Mouse (Mus musculus) forebrain, postnatal 0 days (tissue): ENCODE measurements around the gene Krtap3-1. TPM values are rescaled to one million over a fixed set of nuclear protein-coding genes. Genes with fewer than 3 reads are reported as not detected.

ENCODE experiments used
- ATAC-seq: fragments of 200-750 bp; cut with Nextera tagmentation; 2 replicates; pipeline ENCODE4 v1.8.0; 2017; ENCODE audit warnings: mild to moderate bottlenecking, moderate library complexity
- DNase-seq: peaks from one replicate; pipeline ENCODE4 v3.0.0-alpha.2; 2015
- H3K27ac ChIP-seq: fragments of 300-500 bp; sonication (generic); 2 replicates; pipeline ENCODE4 v1.5.1; 2014; ENCODE audit warnings: low read depth, mild to moderate bottlenecking, antibody characterized with exemption, low read length, moderate library complexity, mixed read lengths
- H3K27me3 ChIP-seq: fragments of 300-500 bp; sonication (generic); 2 replicates; pipeline ENCODE4 v1.6.1; 2014; ENCODE audit warnings: mild to moderate bottlenecking, low read length, mixed read lengths; ENCODE audit not compliant: insufficient read depth
- H3K36me3 ChIP-seq: fragments of 300-500 bp; sonication (generic); 2 replicates; pipeline ENCODE4 v1.6.1; 2014; ENCODE audit warnings: mild to moderate bottlenecking, moderate library complexity; ENCODE audit not compliant: insufficient read depth
- H3K4me1 ChIP-seq: fragments of 300-500 bp; sonication (generic); 2 replicates; pipeline ENCODE4 v1.6.1; 2014; ENCODE audit warnings: antibody characterized with exemption; ENCODE audit not compliant: insufficient read depth
- H3K4me2 ChIP-seq: fragments of 300-500 bp; sonication (generic); 2 replicates; pipeline ENCODE4 v1.6.1; 2014; ENCODE audit warnings: low read depth, mild to moderate bottlenecking, moderate library complexity
- H3K4me3 ChIP-seq: fragments of 300-500 bp; sonication (generic); 2 replicates; pipeline ENCODE4 v1.5.1; 2014; ENCODE audit warnings: low read depth, low read length, mixed read lengths
- H3K9ac ChIP-seq: fragments of 300-500 bp; sonication (generic); 2 replicates; pipeline ENCODE4 v1.6.1; 2014; ENCODE audit warnings: mild to moderate bottlenecking
- H3K9me3 ChIP-seq: fragments of 300-500 bp; sonication (generic); 2 replicates; pipeline ENCODE4 v1.6.1; 2016; ENCODE audit warnings: low read length
- CTCF ChIP-seq: sonication (generic); IDR thresholded peaks from 2 replicates; pipeline ENCODE4 v1.5.1; 2016; ENCODE audit warnings: antibody characterized with exemption, control low read depth, low read depth
- WGBS: fragments of 180-500 bp; shearing (Covaris S2); extraction: QIAGEN DNeasy Blood & Tissue Kit; methylation state at CpG from one replicate; pipeline ENCODE4 v1.1.7; 2014; 5-methylcytosine and 5-hydroxymethylcytosine counted together
- polyA plus RNA-seq: library from polyadenylated mRNA; unstranded; fragments of >200 nt; fragmentation: Nextera tagmentation; extraction: Ambion mirVana; gene quantifications from 2 replicates; pipeline ENCODE4 v1.2.1, GENCODE M21; 2015
- total RNA-seq: library from RNA; depleted of rRNA; stranded (reverse); fragments of >200 nt; gene quantifications from 2 replicates; pipeline ENCODE4 v1.2.3, GENCODE M21; 2014; rRNA removed

The Krtap3-1 gene
- total and polyA plus RNA-seq, 2 experiments from 2014 or later: not detected

DNA sequence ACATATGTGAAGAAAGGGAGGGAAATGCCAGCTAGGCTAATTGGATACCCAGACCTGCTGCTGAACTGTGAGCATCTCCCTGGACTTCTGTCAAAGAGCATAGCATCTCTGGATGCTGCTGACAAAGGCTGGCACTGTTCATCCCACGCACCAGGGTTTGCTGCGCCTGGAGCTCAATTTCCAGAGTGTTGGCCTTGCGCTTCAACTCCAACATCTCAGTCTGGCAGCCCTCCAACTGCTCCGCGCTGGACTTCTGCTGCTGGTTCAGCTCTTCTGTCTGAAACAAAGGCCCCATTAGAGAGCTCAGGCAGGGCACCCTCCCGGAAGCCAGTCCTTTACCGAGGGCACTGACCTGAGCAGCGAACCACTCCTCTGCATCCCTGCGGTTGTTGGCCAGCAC, 26.7 kb downstream of the Krtap3-1 start:
- Histone ChIP-seq H3K9ac (no peak overlapping the region), H3K4me1 (no peaks in the 10 kb centered on the region), H3K27me3 (no peaks in the 10 kb centered on the region), H3K27ac (no peak overlapping the region), H3K4me2 (no peak overlapping the region), H3K4me3 (no peak overlapping the region), H3K9me3 (no peaks in the 10 kb centered on the region), H3K36me3 (no peaks in the 10 kb centered on the region)
- peak; percentile 22 for DNase-seq
- no peak for TF ChIP-seq CTCF
- 27% methylated on average over 9 of the region's 9 CpGs for WGBS
- ATAC-seq: peak; percentile 45; the same call in 1 of the 2 replicates

GRCm38 (mm10) chr11:99521288-99521860, 45.1 kb downstream of the Krtap3-1 start, which contains the start of gene Krt39:
Krt39 (minus strand) TSS chr11:99521338.
- Histone ChIP-seq H3K27me3 (no peaks in the 10 kb centered on the region), H3K9me3 (no peaks in the 10 kb centered on the region), H3K4me3 (no peak within 1 kb of the TSS), H3K4me2 (no peak within 1 kb of the TSS), H3K27ac (no peak within 1 kb of the TSS), H3K4me1 (no peaks in the 10 kb centered on the region), H3K9ac (no peak within 1 kb of the TSS), H3K36me3 (no peaks in the 10 kb centered on the region)
- TF ChIP-seq CTCF: no peak
- DNase-seq: no peak
- no peak for ATAC-seq
- WGBS: 88% methylated on average over 13 of the region's 13 CpGs

Other genes starting within 250 kb of the Krtap3-1 start
Only the 30 nearest of the 37 such genes appear.
- 0.23 TPM in 1 of 2 replicates, not detected in the other for gene Krt27, start 215.5 kb downstream of the Krtap3-1 start, total RNA-seq
- gene Krt27, start 215.5 kb downstream of the Krtap3-1 start, polyA plus RNA-seq: 0.10 TPM in 1 of 2 replicates, not detected in the other
- gene Krt28, start 191.7 kb downstream of the Krtap3-1 start, total RNA-seq: 0.15 and 0.19 TPM in 2 replicates
- 0.24 and 0.48 TPM in 2 replicates for gene Krt28, start 191.7 kb downstream of the Krtap3-1 start, polyA plus RNA-seq
- 4.0 and 7.1 TPM in 2 replicates for gene Krt10, start 177.3 kb downstream of the Krtap3-1 start, total RNA-seq
- 36.3 and 43.3 TPM in 2 replicates for gene Krt10, start 177.3 kb downstream of the Krtap3-1 start, polyA plus RNA-seq
- 0.14 and 1.6 TPM in 2 replicates for gene Krt12, start 144.4 kb downstream of the Krtap3-1 start, total RNA-seq
- 1.3 and 2.0 TPM in 2 replicates for gene Krt12, start 144.4 kb downstream of the Krtap3-1 start, polyA plus RNA-seq
- not detected in 2 replicates for gene Krt20, start 128.5 kb downstream of the Krtap3-1 start, total RNA-seq
- gene Krt20, start 128.5 kb downstream of the Krtap3-1 start, polyA plus RNA-seq: 0.09 and 0.10 TPM in 2 replicates
- 0.08 TPM in 1 of 2 replicates, not detected in the other for gene Krt23, start 73.5 kb downstream of the Krtap3-1 start, total RNA-seq
- 0.20 and 0.53 TPM in 2 replicates for gene Krt23, start 73.5 kb downstream of the Krtap3-1 start, polyA plus RNA-seq
- not detected in 2 replicates for gene Krt39, start 45.3 kb downstream of the Krtap3-1 start, total RNA-seq
- not detected in 2 replicates for gene Krt39, start 45.3 kb downstream of the Krtap3-1 start, polyA plus RNA-seq
- not detected in 2 replicates for gene Krt40, start 23.5 kb downstream of the Krtap3-1 start, total RNA-seq
- gene Krt40, start 23.5 kb downstream of the Krtap3-1 start, polyA plus RNA-seq: not detected in 2 replicates
- not detected in 2 replicates for gene Krtap3-3, start 15.8 kb downstream of the Krtap3-1 start, total RNA-seq
- gene Krtap3-3, start 15.8 kb downstream of the Krtap3-1 start, polyA plus RNA-seq: not detected in 2 replicates
- not detected in 2 replicates for gene Krtap3-2, start 9.8 kb downstream of the Krtap3-1 start, total RNA-seq
- not detected in 2 replicates for gene Krtap3-2, start 9.8 kb downstream of the Krtap3-1 start, polyA plus RNA-seq
- gene Gm11939, start 7.2 kb downstream of the Krtap3-1 start, total RNA-seq: not detected in 2 replicates
- not detected in 2 replicates for gene Gm11939, start 7.2 kb downstream of the Krtap3-1 start, polyA plus RNA-seq
- gene Krtap1-5, start 14.4 kb upstream of the Krtap3-1 start, total RNA-seq: not detected in 2 replicates
- gene Krtap1-5, start 14.4 kb upstream of the Krtap3-1 start, polyA plus RNA-seq: not detected in 2 replicates
- gene Krtap1-4, start 17.0 kb upstream of the Krtap3-1 start, total RNA-seq: not detected in 2 replicates
- not detected in 2 replicates for gene Krtap1-4, start 17.0 kb upstream of the Krtap3-1 start, polyA plus RNA-seq
- gene Krtap1-3, start 24.7 kb upstream of the Krtap3-1 start, total RNA-seq: not detected in 2 replicates
- not detected in 2 replicates for gene Krtap1-3, start 24.7 kb upstream of the Krtap3-1 start, polyA plus RNA-seq
- gene Krtap9-3, start 31.5 kb upstream of the Krtap3-1 start, total RNA-seq: not detected in 2 replicates
- gene Krtap9-3, start 31.5 kb upstream of the Krtap3-1 start, polyA plus RNA-seq: not detected in 2 replicates
- not detected in 2 replicates for gene Gm11938, start 36.7 kb upstream of the Krtap3-1 start, total RNA-seq
- not detected in 2 replicates for gene Gm11938, start 36.7 kb upstream of the Krtap3-1 start, polyA plus RNA-seq
- not detected in 2 replicates for gene Gm11937, start 43.6 kb upstream of the Krtap3-1 start, total RNA-seq
- not detected in 2 replicates for gene Gm11937, start 43.6 kb upstream of the Krtap3-1 start, polyA plus RNA-seq
- gene Krtap2-4, start 48.2 kb upstream of the Krtap3-1 start, total RNA-seq: not detected in 2 replicates
- not detected in 2 replicates for gene Krtap2-4, start 48.2 kb upstream of the Krtap3-1 start, polyA plus RNA-seq
- gene Gm11562, start 53.8 kb upstream of the Krtap3-1 start, total RNA-seq: not detected in 2 replicates
- not detected in 2 replicates for gene Gm11562, start 53.8 kb upstream of the Krtap3-1 start, polyA plus RNA-seq
- not detected in 2 replicates for gene Krtap4-1, start 61.6 kb upstream of the Krtap3-1 start, total RNA-seq
- not detected in 2 replicates for gene Krtap4-1, start 61.6 kb upstream of the Krtap3-1 start, polyA plus RNA-seq
- gene Krtap4-2, start 68.5 kb upstream of the Krtap3-1 start, total RNA-seq: not detected in 2 replicates
- not detected in 2 replicates for gene Krtap4-2, start 68.5 kb upstream of the Krtap3-1 start, polyA plus RNA-seq
- gene Krtap4-7, start 77.5 kb upstream of the Krtap3-1 start, total RNA-seq: not detected in 2 replicates
- not detected in 2 replicates for gene Krtap4-7, start 77.5 kb upstream of the Krtap3-1 start, polyA plus RNA-seq
- not detected in 2 replicates for gene Gm11555, start 83.6 kb upstream of the Krtap3-1 start, total RNA-seq
- not detected in 2 replicates for gene Gm11555, start 83.6 kb upstream of the Krtap3-1 start, polyA plus RNA-seq
- not detected in 2 replicates for gene Gm11563, start 92.3 kb upstream of the Krtap3-1 start, total RNA-seq
- gene Gm11563, start 92.3 kb upstream of the Krtap3-1 start, polyA plus RNA-seq: not detected in 2 replicates
- gene Krtap4-6, start 99.3 kb upstream of the Krtap3-1 start, total RNA-seq: not detected in 2 replicates
- gene Krtap4-6, start 99.3 kb upstream of the Krtap3-1 start, polyA plus RNA-seq: not detected in 2 replicates
- gene Gm14190, start 124.1 kb upstream of the Krtap3-1 start, total RNA-seq: not detected in 2 replicates
- gene Gm14190, start 124.1 kb upstream of the Krtap3-1 start, polyA plus RNA-seq: not detected in 2 replicates
- not detected in 2 replicates for gene Gm14180, start 167.7 kb upstream of the Krtap3-1 start, total RNA-seq
- gene Gm14180, start 167.7 kb upstream of the Krtap3-1 start, polyA plus RNA-seq: not detected in 2 replicates
- gene Gm11595, start 206.3 kb upstream of the Krtap3-1 start, total RNA-seq: not detected in 2 replicates
- gene Gm11595, start 206.3 kb upstream of the Krtap3-1 start, polyA plus RNA-seq: not detected in 2 replicates
- not detected in 2 replicates for gene Krtap4-8, start 214.1 kb upstream of the Krtap3-1 start, total RNA-seq
- not detected in 2 replicates for gene Krtap4-8, start 214.1 kb upstream of the Krtap3-1 start, polyA plus RNA-seq
- gene Krtap4-9, start 218.6 kb upstream of the Krtap3-1 start, total RNA-seq: not detected in 2 replicates
- not detected in 2 replicates for gene Krtap4-9, start 218.6 kb upstream of the Krtap3-1 start, polyA plus RNA-seq